Mouse (Mus musculus) E14TG2a.4 (cell line): ENCODE measurements around the gene Nsun7.

Experiments
- H3K27me3 ChIP-seq: 2 replicates; pipeline ENCODE4 v1.6.1; 2014; ENCODE audit warnings: low read length, control low read depth; ENCODE audit not compliant: insufficient read depth
- H3K36me3 ChIP-seq: 2 replicates; pipeline ENCODE4 v1.6.1; 2014; ENCODE audit warnings: low read length, control low read depth; ENCODE audit not compliant: insufficient read depth
- H3K4me1 ChIP-seq: replicated peaks from 2 replicates; pipeline ENCODE4 v1.6.1; 2014; ENCODE audit warnings: low read depth, low read length, control low read depth
- H3K4me3 ChIP-seq: replicated peaks from 2 replicates; pipeline ENCODE4 v1.5.1; 2014; ENCODE audit warnings: mild to moderate bottlenecking, low read length
- H3K9me3 ChIP-seq: 2 replicates; pipeline ENCODE4 v1.6.1; 2014; ENCODE audit warnings: low read length, control low read depth
- CTCF ChIP-seq: conservative IDR thresholded peaks from 2 replicates; pipeline ENCODE4 v1.5.1; 2014; ENCODE audit warnings: low read length
- NANOG ChIP-seq: IDR thresholded peaks from 2 replicates; pipeline ENCODE4 v1.6.1; 2014; ENCODE audit warnings: borderline replicate concordance, low read length, mixed read lengths
- POU5F1 ChIP-seq: IDR thresholded peaks from 2 replicates; pipeline ENCODE4 v1.6.1; 2014; ENCODE audit warnings: low read length, borderline replicate concordance

Gene Nsun7

GRCm38 (mm10) chr5:66259756-66260448 is at the start of gene Nsun7:
Gene Nsun7 (plus strand): TSS chr5:66259897.
- Histone ChIP-seq H3K36me3 (no peaks in the 10 kb centered on the region), H3K4me1 (0 out of 2 replicates have a peak, but pooled peaks cover 2% of the 10 kb centered on the region), H3K9me3 (no peaks in the 10 kb centered on the region), H3K27me3 (peaks cover 28% of the 10 kb centered on the region), H3K4me3 (peak within 1 kb of the TSS; percentile 86)
- TF ChIP-seq CTCF (no peak), POU5F1 (no peak), NANOG (no peak)

- Histone ChIP-seq H3K9me3 (peaks cover 10% of the 10 kb centered on the region), H3K4me3 (peak overlapping the region; percentile 26), H3K36me3 (no peaks in the 10 kb centered on the region), H3K4me1 (peaks cover 68% of the 10 kb centered on the region), H3K27me3 (no peaks in the 10 kb centered on the region)
- peak; percentile 47; the same call in 1 of the 2 replicates for TF ChIP-seq NANOG
- TF ChIP-seq POU5F1: no peak
- TF ChIP-seq CTCF: no peak
Observed at GRCm38 (mm10) chr5:66214395-66214935, 45.2 kb upstream of the Nsun7 start.

- no peak for TF ChIP-seq NANOG
- TF ChIP-seq POU5F1: no peak
- no peak for TF ChIP-seq CTCF
Observed at GRCm38 (mm10) chr5:66215569-66216277, 44.0 kb upstream of the Nsun7 start.

GRCm38 (mm10) chr5:66219692-66220091 is 40.0 kb upstream of the Nsun7 start:
- no peak for TF ChIP-seq NANOG
- no peak for TF ChIP-seq CTCF
- no peak for TF ChIP-seq POU5F1
- H3K4me1 ChIP-seq: peaks cover 87% of the 10 kb centered on the region
- H3K27me3 ChIP-seq: no peaks in the 10 kb centered on the region
- no peaks in the 10 kb centered on the region for H3K9me3 ChIP-seq
- no peaks in the 10 kb centered on the region for H3K36me3 ChIP-seq
- no peak overlapping the region for H3K4me3 ChIP-seq

More at GRCm38 (mm10) chr5:66215569-66216277, 44.0 kb upstream of the Nsun7 start:
- peak overlapping the region; percentile 26 for H3K4me3 ChIP-seq
- H3K27me3 ChIP-seq: no peaks in the 10 kb centered on the region
- H3K4me1 ChIP-seq: peaks cover 78% of the 10 kb centered on the region
- peaks cover 10% of the 10 kb centered on the region for H3K9me3 ChIP-seq
- H3K36me3 ChIP-seq: no peaks in the 10 kb centered on the region

GRCm38 (mm10) chr5:66220620-66221019 is 39.1 kb upstream of the Nsun7 start:
- no peaks in the 10 kb centered on the region for H3K27me3 ChIP-seq
- TF ChIP-seq POU5F1 (no peak), NANOG (no peak), CTCF (no peak)
- H3K9me3 ChIP-seq: no peaks in the 10 kb centered on the region
- H3K36me3 ChIP-seq: no peaks in the 10 kb centered on the region
- H3K4me1 ChIP-seq: peaks cover 78% of the 10 kb centered on the region
- no peak overlapping the region for H3K4me3 ChIP-seq

- peak overlapping the region; percentile 51 for H3K4me3 ChIP-seq
- no peaks in the 10 kb centered on the region for H3K27me3 ChIP-seq
- H3K9me3 ChIP-seq: no peaks in the 10 kb centered on the region
- H3K36me3 ChIP-seq: no peaks in the 10 kb centered on the region
- no peak for TF ChIP-seq NANOG
- no peak for TF ChIP-seq POU5F1
- no peak for TF ChIP-seq CTCF
- peaks cover 75% of the 10 kb centered on the region for H3K4me1 ChIP-seq
Observed at GRCm38 (mm10) chr5:66222916-66223315, 36.8 kb upstream of the Nsun7 start.

GRCm38 (mm10) chr5:66226526-66226925 is 33.2 kb upstream of the Nsun7 start:
- TF ChIP-seq CTCF (no peak), NANOG (peak; percentile 53; the same call in 1 of the 2 replicates), POU5F1 (no peak)

GRCm38 (mm10) chr5:66231660-66232269 is 27.9 kb upstream of the Nsun7 start:
- Histone ChIP-seq H3K9me3 (no peaks in the 10 kb centered on the region; the same call in 1 of the 2 replicates), H3K4me3 (no peak overlapping the region), H3K4me1 (peaks cover 47% of the 10 kb centered on the region), H3K36me3 (no peaks in the 10 kb centered on the region), H3K27me3 (no peaks in the 10 kb centered on the region)
- TF ChIP-seq CTCF: no peak
- TF ChIP-seq NANOG: no peak
- TF ChIP-seq POU5F1: no peak

More at GRCm38 (mm10) chr5:66226526-66226925, 33.2 kb upstream of the Nsun7 start:
- Histone ChIP-seq H3K4me1 (peaks cover 54% of the 10 kb centered on the region), H3K36me3 (no peaks in the 10 kb centered on the region), H3K27me3 (no peaks in the 10 kb centered on the region), H3K4me3 (no peak overlapping the region), H3K9me3 (no peaks in the 10 kb centered on the region)
